25 mouse cellular contexts compared by ENCODE assay signal in genomic region chr16:17225584-17225983, GRCm38 (mm10). TPM values are rescaled to one million over a fixed set of nuclear protein-coding genes. Genes with fewer than 3 reads are reported as not detected.
A peak's percentile ranks its signal among the peaks of the same experiment; 100 is the strongest.
DNase-seq lines count a peak whose midpoint lies in the region; ATAC-seq and TF ChIP-seq lines count a peak whose summit lies in the region.
"Had no signal": no experiment of that assay in that cellular context is flagged by ENCODE, and none has a peak within 500 bp of the region (broad histone marks: within the 10 kb centered on the region; RNA-seq: fewer than 3 reads in every experiment).

No protein-coding gene starts in this region.

- no peaks in the 10 kb centered on the region for H3K9me3 ChIP-seq in intestine, embryonic 15.5 days
- no peaks in the 10 kb centered on the region for H3K9me3 ChIP-seq in intestine, postnatal 0 days (ENCODE audit: control insufficient read depth)
- H3K9me3 ChIP-seq in lung, embryonic 16.5 days (ENCODE audit: control insufficient read depth, low read length), result no peaks in the 10 kb centered on the region; the same call in 1 of the 2 replicates
- no peaks in the 10 kb centered on the region for H3K9me3 ChIP-seq in hindbrain, embryonic 14.5 days (ENCODE audit: control insufficient read depth, low read length)
- H3K9me3 ChIP-seq: embryonic facial prominence, embryonic 15.5 days; kidney, embryonic 15.5 days; liver, embryonic 15.5 days; midbrain, embryonic 13.5 days had no signal

- intact Hi-C loops in heart, postnatal 14 days (cut with DNase I), result no loop called here

- DNase-seq in lung, postnatal 36 days, result peak; percentile 47
- peak; percentile 66 to 68 for DNase-seq in urinary bladder, postnatal 36 days (ENCODE audit: low spot score in 2 of 2)
- no peak for DNase-seq in hindbrain, embryonic 14.5 days (ENCODE audit: low spot score)
- no peak for DNase-seq in heart, postnatal 14 days
- no peak for DNase-seq in frontal cortex, postnatal 25 days (ENCODE audit: low spot score in 2 of 2)
- DNase-seq: adrenal gland, adult 8-10 months; cerebellum, adult 2 months; cerebellum, postnatal 25 days; forebrain, postnatal 0 days; gastrocnemius, postnatal 10 days; kidney, adult 18-20 months; layer of hippocampus, postnatal 36 days; liver; thymus, postnatal 14 days had no signal

- no peaks in the 10 kb centered on the region for H3K27me3 ChIP-seq in intestine, embryonic 15.5 days (replicated peaks)
- no peaks in the 10 kb centered on the region for H3K27me3 ChIP-seq in intestine, postnatal 0 days (replicated peaks; ENCODE audit: control insufficient read depth, insufficient read depth, low read length)
- no peaks in the 10 kb centered on the region for H3K27me3 ChIP-seq in lung, embryonic 16.5 days (ENCODE audit: control insufficient read depth, insufficient read depth, low read depth, low read length)
- H3K27me3 ChIP-seq in hindbrain, embryonic 14.5 days (ENCODE audit: control insufficient read depth, insufficient read depth, low read length), result no peaks in the 10 kb centered on the region
- H3K27me3 ChIP-seq: forebrain, embryonic 12.5 days; kidney, embryonic 15.5 days; midbrain, embryonic 13.5 days; neural tube, embryonic 13.5 days had no signal

- no peaks in the 10 kb centered on the region for H3K36me3 ChIP-seq in intestine, embryonic 15.5 days
- no peaks in the 10 kb centered on the region for H3K36me3 ChIP-seq in intestine, postnatal 0 days (ENCODE audit: control insufficient read depth, insufficient read depth)
- H3K36me3 ChIP-seq in lung, embryonic 16.5 days (ENCODE audit: control insufficient read depth, insufficient read depth, low read length), result no peaks in the 10 kb centered on the region
- no peaks in the 10 kb centered on the region for H3K36me3 ChIP-seq in hindbrain, embryonic 14.5 days (replicated peaks; ENCODE audit: control insufficient read depth, insufficient read depth)
- H3K36me3 ChIP-seq: embryonic facial prominence, embryonic 10.5 days; embryonic facial prominence, embryonic 15.5 days; forebrain, embryonic 12.5 days; kidney, embryonic 15.5 days; liver, embryonic 15.5 days; midbrain, embryonic 13.5 days; neural tube, embryonic 13.5 days had no signal

- no peak for TF ChIP-seq CTCF in intestine, postnatal 0 days (IDR thresholded peaks at IDR 0.05; ENCODE audit: low read depth)

- no peak overlapping the region for H3K27ac ChIP-seq in intestine, embryonic 15.5 days
- no peak overlapping the region for H3K27ac ChIP-seq in intestine, postnatal 0 days (ENCODE audit: low read depth, low read length)
- peak overlapping the region; percentile 30 for H3K27ac ChIP-seq in lung, embryonic 16.5 days (ENCODE audit: low read length)
- no peak overlapping the region for H3K27ac ChIP-seq in hindbrain, embryonic 14.5 days
- H3K27ac ChIP-seq: embryonic facial prominence, embryonic 10.5 days; embryonic facial prominence, embryonic 15.5 days; forebrain, embryonic 12.5 days; kidney, embryonic 15.5 days; liver, embryonic 15.5 days; macrophage; midbrain, embryonic 13.5 days; neural tube, embryonic 13.5 days had no signal

- peak; percentile 70 for ATAC-seq in intestine, embryonic 15.5 days
- ATAC-seq in intestine, postnatal 0 days, result no peak
- ATAC-seq in lung, embryonic 16.5 days (ENCODE audit: low read depth), result peak; percentile 37
- ATAC-seq in hindbrain, embryonic 14.5 days (ENCODE audit: low FRiP score), result no peak
- ATAC-seq: forebrain, postnatal 0 days; midbrain, embryonic 13.5 days had no signal

- no peak overlapping the region for H3K4me2 ChIP-seq in intestine, embryonic 15.5 days (replicated peaks)
- no peak overlapping the region for H3K4me2 ChIP-seq in intestine, postnatal 0 days (replicated peaks; ENCODE audit: low read depth)
- no peak overlapping the region for H3K4me2 ChIP-seq in lung, embryonic 16.5 days (ENCODE audit: low read depth, low read length)
- H3K4me2 ChIP-seq in hindbrain, embryonic 14.5 days (replicated peaks), result no peak overlapping the region
- H3K4me2 ChIP-seq: embryonic facial prominence, embryonic 15.5 days; forebrain, embryonic 12.5 days; kidney, embryonic 15.5 days; liver, embryonic 15.5 days; midbrain, embryonic 13.5 days; neural tube, embryonic 13.5 days had no signal

- H3K9ac ChIP-seq in intestine, embryonic 15.5 days, result no peak overlapping the region
- no peak overlapping the region for H3K9ac ChIP-seq in intestine, postnatal 0 days (ENCODE audit: low read depth, low read length)
- no peak overlapping the region for H3K9ac ChIP-seq in lung, embryonic 16.5 days (ENCODE audit: low read length)
- no peak overlapping the region for H3K9ac ChIP-seq in hindbrain, embryonic 14.5 days
- H3K9ac ChIP-seq: embryonic facial prominence, embryonic 15.5 days; forebrain, embryonic 12.5 days; forebrain, postnatal 0 days; kidney, embryonic 15.5 days; liver, embryonic 15.5 days; midbrain, embryonic 13.5 days; neural tube, embryonic 13.5 days had no signal

- H3K4me3 ChIP-seq in intestine, embryonic 15.5 days (replicated peaks), result no peak overlapping the region
- H3K4me3 ChIP-seq in intestine, postnatal 0 days (ENCODE audit: low read depth, low read length), result no peak overlapping the region
- no peak overlapping the region for H3K4me3 ChIP-seq in lung, embryonic 16.5 days (ENCODE audit: low read length)
- no peak overlapping the region for H3K4me3 ChIP-seq in hindbrain, embryonic 14.5 days (replicated peaks; ENCODE audit: low read length)
- H3K4me3 ChIP-seq: embryonic facial prominence, embryonic 10.5 days; embryonic facial prominence, embryonic 15.5 days; forebrain, embryonic 12.5 days; kidney, embryonic 15.5 days; liver, embryonic 15.5 days; midbrain, embryonic 13.5 days; neural tube, embryonic 13.5 days had no signal

- WGBS in intestine, embryonic 15.5 days, result 74% methylated on average over 5 of the region's 5 CpGs
- 42% methylated on average over 5 of the region's 5 CpGs for WGBS in intestine, postnatal 0 days
- whole genome bisulfite sequencing in lung, embryonic 16.5 days, result 75% methylated on average over 5 of the region's 5 CpGs
- 88% methylated on average over 5 of the region's 5 CpGs for WGBS in hindbrain, embryonic 14.5 days

- 0 out of 2 replicates have a peak, but pooled peaks cover 3% of the 10 kb centered on the region for H3K4me1 ChIP-seq in intestine, embryonic 15.5 days (replicated peaks)
- no peaks in the 10 kb centered on the region for H3K4me1 ChIP-seq in intestine, postnatal 0 days (replicated peaks; ENCODE audit: control insufficient read depth, insufficient read depth, low read length)
- no peaks in the 10 kb centered on the region; the same call in 1 of the 2 replicates for H3K4me1 ChIP-seq in lung, embryonic 16.5 days (replicated peaks; ENCODE audit: control insufficient read depth, insufficient read depth, low read length)
- no peaks in the 10 kb centered on the region for H3K4me1 ChIP-seq in hindbrain, embryonic 14.5 days (replicated peaks; ENCODE audit: control insufficient read depth, insufficient read depth, low read length)
- H3K4me1 ChIP-seq: embryonic facial prominence, embryonic 15.5 days; forebrain, embryonic 12.5 days; kidney, embryonic 15.5 days; midbrain, embryonic 13.5 days; neural tube, embryonic 13.5 days had no signal

RNA-seq across cellular contexts. Expression of gene Hic2, which starts 7.8 kb away (rescaled TPM):
- polyA plus RNA-seq in intestine, embryonic 15.5 days (2015; fragmentation: Nextera tagmentation; extraction: Ambion mirVana), result 5.8 and 6.0 TPM in 2 replicates
- 1.4 and 1.9 TPM in 2 replicates for polyA plus RNA-seq in intestine, postnatal 0 days (2015; fragmentation: Nextera tagmentation; extraction: Ambion mirVana)
- 4.1 and 4.5 TPM in 2 replicates for polyA plus RNA-seq in lung, embryonic 16.5 days (2015; fragmentation: Nextera tagmentation; extraction: Ambion mirVana)
- polyA plus RNA-seq in hindbrain, embryonic 14.5 days (2014; fragmentation: Nextera tagmentation; extraction: Ambion mirVana), result 5.1 and 5.5 TPM in 2 replicates
- 1 to 10 TPM; 1.8 to 2.1 TPM for total RNA-seq in heart, postnatal 14 days (2021)

RNA-seq across cellular contexts. Expression of gene Rimbp3, which starts 17.2 kb away (rescaled TPM):
- 0.57 and 0.67 TPM in 2 replicates for polyA plus RNA-seq in intestine, embryonic 15.5 days (2015; fragmentation: Nextera tagmentation; extraction: Ambion mirVana)
- 0.14 and 0.21 TPM in 2 replicates for polyA plus RNA-seq in intestine, postnatal 0 days (2015; fragmentation: Nextera tagmentation; extraction: Ambion mirVana)
- 0.16 and 0.20 TPM in 2 replicates for polyA plus RNA-seq in lung, embryonic 16.5 days (2015; fragmentation: Nextera tagmentation; extraction: Ambion mirVana)
- 2.0 and 2.2 TPM in 2 replicates for polyA plus RNA-seq in hindbrain, embryonic 14.5 days (2014; fragmentation: Nextera tagmentation; extraction: Ambion mirVana)
- total RNA-seq in heart, postnatal 14 days (2021), result under 1 TPM; 0.05 to 0.07 TPM
- polyA plus RNA-seq: macrophage had no signal

RNA-seq across cellular contexts. Expression of gene Ube2l3, which starts 23.1 kb away (rescaled TPM):
- polyA plus RNA-seq in intestine, embryonic 15.5 days (2015; fragmentation: Nextera tagmentation; extraction: Ambion mirVana), result 352 and 386 TPM in 2 replicates
- 294 and 319 TPM in 2 replicates for polyA plus RNA-seq in intestine, postnatal 0 days (2015; fragmentation: Nextera tagmentation; extraction: Ambion mirVana)
- 330 and 339 TPM in 2 replicates for polyA plus RNA-seq in lung, embryonic 16.5 days (2015; fragmentation: Nextera tagmentation; extraction: Ambion mirVana)
- polyA plus RNA-seq in hindbrain, embryonic 14.5 days (2014; fragmentation: Nextera tagmentation; extraction: Ambion mirVana), result 278 and 290 TPM in 2 replicates
- 100 to 1,000 TPM; 114 to 118 TPM for total RNA-seq in heart, postnatal 14 days (2021)

RNA-seq across cellular contexts. Expression of gene Tmem191c, which starts 50.3 kb away (rescaled TPM):
- 12.7 and 17.6 TPM in 2 replicates for polyA plus RNA-seq in intestine, embryonic 15.5 days (2015; fragmentation: Nextera tagmentation; extraction: Ambion mirVana)
- 4.8 and 7.2 TPM in 2 replicates for polyA plus RNA-seq in intestine, postnatal 0 days (2015; fragmentation: Nextera tagmentation; extraction: Ambion mirVana)
- 8.5 and 9.7 TPM in 2 replicates for polyA plus RNA-seq in lung, embryonic 16.5 days (2015; fragmentation: Nextera tagmentation; extraction: Ambion mirVana)
- 36.6 and 45.7 TPM in 2 replicates for polyA plus RNA-seq in hindbrain, embryonic 14.5 days (2014; fragmentation: Nextera tagmentation; extraction: Ambion mirVana)
- 1 to 10 TPM; 2.7 to 3.9 TPM for total RNA-seq in heart, postnatal 14 days (2021)

Comparison
In these comparisons a context has a peak if more than half of its experiments do, and no peak if none do; other contexts are left out.
1. ATAC-seq: peak in intestine, embryonic 15.5 days (single experiment) and lung, embryonic 16.5 days (single experiment); none in intestine, postnatal 0 days (single experiment) and hindbrain, embryonic 14.5 days (single experiment).
2. DNase-seq: peak in lung, postnatal 36 days (single experiment) and urinary bladder, postnatal 36 days (2 of 2); none in hindbrain, embryonic 14.5 days (single experiment), heart, postnatal 14 days (0 of 2) and frontal cortex, postnatal 25 days (0 of 2).